Mouse (Mus musculus): ENCODE data around the gene Ttf2.

The Ttf2 gene

DNA sequence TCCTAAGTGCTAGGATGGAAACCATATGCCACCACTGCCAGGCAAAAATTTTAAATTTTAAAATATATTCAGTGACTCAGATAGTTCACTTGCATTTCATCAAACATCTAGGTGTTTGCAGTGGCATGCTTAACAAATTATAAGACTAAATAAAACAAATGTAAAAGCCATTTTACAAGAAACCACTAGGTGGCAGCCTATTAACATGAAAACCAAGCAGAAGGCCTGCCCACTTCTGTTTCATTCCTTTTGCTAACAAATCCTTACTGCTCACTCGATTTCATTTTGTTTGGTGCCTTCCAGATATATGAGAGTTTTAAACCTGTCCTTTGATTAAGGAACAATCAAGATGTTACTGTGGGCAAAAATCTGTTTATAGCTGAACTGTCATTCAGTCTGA, 4.4 kb upstream of the Ttf2 start:
- no peak for DNase-seq

DNA sequence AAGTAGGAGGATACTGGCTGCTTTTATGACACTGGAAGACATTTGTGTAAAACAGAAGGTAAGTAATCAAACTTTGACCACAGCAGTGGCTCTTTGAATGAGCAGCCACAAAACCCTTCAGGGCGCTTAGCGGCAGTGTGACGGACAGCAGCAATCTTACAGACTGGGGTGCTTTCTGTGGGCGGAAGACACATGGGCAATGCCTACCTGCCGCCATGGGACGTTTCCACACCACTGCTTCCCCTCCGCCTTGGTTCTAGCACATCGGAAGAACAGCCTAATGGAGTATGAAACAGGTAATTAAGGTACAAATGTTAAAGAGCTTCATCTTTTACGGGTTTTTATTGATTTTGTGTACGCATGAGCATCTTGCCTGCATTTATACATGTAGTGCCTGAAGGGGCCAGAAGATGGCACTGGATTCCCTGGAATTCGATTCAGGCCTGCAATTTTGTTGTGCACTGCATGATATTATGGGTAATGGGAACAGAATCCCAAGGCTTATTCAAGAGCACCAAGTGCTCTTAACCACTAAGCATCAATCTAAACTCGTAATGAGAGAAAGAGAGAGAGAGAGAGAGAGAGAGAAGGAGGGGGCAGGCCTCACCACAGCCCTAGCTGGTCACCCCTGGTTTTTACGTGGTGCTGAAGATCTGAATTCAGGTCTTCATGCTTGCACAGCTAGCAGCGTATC, 5.5 kb downstream of the Ttf2 start:
- DNase-seq = peak in 1 of 2 experiments; percentile 21

DNA sequence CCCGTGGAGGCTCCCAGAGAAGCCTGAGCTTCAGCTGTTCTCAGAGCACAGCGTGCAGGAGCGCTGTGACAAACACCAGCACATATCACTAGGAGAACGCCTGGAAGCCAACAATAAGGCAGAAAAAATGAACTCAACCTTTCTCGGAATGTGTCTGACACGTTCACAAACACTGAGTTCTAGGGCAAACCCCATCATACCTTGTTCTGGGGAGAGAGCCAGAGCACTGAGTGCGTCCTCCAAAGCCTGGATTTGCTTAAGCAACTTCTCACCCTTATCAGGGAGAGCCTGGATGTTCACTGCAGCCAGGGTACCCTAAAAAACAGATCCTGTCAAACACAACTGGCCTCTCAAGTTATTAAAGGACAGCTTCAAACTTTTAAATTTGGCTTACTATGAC, 8.0 kb downstream of the Ttf2 start:
- DNase-seq = peak in 1 of 2 experiments; percentile 9

DNA sequence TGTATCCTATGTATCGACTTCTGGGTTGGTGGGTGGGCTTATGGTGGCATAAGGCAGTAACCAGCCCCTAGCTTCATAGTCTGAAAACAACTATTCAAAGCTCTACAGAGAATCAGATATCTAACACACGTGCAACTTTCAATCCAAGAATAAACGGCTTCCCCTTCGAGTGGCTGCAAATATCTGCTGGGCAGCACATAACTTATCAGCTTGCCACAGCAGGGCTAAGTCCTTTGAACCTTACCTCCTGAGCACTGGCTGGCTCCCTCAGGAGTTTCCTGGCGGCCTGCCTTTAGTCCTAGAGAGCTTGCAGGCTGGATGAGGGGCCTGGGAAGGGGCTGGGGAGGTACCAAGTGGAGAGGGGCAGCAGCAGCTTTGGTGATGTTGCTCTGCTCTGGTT, 8.5 kb downstream of the Ttf2 start:
- no peak for DNase-seq

DNA sequence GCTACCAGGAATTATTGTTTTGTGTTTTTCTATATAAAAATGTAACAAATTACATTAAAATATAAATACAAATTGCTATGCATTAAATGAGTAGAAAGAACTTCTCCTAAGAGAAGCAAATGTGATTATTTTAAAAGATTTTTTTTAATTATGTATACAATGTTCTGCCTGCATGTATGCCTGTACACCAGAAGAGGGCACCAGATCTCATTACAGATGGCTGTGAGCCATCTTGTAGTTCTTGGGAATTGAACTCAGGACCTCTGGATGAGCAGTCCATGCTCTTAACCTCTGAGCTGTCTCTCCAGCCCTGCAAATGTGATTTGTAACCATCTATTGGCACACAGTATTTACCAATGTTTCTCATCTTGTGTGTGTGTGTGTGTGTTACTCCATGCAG, 14.8 kb downstream of the Ttf2 start:
- no peak for DNase-seq

DNA sequence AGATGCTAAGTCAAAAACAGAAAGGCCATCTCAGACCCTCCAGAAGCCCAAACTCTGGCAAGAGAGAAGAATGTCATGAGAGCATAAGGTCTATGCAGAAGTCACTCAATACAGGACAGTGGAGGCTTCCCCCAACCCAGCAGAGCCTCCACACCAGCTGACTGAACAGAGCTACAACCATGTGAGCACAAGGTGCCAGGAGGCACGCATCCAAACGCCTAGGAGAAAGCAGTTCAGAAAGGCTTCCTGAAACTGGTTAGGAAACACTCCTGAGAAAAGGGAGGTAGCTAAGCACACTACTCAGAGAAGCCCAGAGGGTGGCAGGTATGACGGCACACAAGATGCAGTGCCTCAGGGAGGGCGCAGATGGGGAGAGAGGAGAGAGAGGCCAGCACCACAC, 17.9 kb downstream of the Ttf2 start:
- DNase-seq = no peak

DNA sequence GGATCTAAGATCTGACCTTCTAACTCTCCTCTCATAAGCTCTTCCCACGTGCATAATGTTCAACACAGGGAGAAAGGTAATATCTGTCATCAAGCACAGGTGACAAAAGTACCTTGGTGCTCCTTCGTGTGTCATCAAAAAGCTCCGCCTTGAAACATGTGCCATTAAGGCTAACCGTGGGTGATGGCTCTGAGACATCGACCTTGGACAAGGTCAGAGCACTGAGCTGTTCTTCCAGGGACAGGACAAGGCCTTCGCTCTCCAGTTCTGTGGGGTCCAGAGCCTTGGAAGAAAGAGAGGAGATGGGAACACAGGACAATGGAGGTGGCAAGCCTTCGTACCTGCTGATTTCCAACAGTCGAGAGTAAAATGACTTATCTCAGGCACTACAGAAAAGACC, 22.2 kb downstream of the Ttf2 start:
- DNase-seq = no peak

DNA sequence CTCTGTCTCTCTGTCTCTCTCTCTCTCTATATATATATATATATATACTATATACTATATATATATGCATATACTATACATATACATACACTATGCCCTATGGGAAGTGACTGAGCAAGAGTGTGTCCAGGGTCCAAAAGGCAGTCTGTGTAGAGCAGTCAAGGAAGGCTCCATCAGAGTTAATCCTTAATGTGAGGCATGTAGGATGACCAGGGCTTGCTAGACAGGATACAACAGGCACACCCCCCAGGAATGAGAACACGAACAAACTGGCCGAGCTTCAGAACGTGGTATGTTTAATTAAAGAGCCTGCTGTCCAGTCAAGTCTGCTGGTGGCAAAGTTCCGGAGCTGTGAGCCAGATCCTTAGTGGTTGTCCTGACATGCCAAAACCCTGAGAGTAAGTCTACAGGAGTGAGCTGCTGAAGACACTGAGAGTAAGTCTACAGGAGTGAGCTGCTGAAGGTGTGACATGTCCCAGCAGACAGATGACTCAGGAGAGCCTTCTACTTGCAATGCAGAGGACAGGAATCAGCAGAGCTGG, 28.9 kb downstream of the Ttf2 start:
- no peak for DNase-seq

DNA sequence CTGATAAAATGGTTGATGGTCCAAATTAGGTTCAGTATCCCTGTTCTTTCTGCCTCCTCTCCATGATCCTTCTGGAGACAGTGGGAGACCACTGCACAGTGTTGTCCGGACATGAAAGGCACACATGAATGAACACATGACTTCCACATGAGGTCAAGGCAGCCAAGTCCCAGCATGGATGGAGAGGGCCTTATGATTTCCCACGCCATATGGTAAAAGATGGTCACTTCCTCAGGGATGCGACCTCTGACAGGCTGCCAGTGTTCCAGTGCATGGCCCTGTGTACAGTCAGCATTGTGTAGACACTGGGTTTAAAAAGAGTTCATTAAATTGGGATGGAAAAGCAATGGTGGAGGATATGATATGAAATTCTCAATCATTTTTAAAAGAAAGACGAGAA, 31.3 kb downstream of the Ttf2 start:
- no peak for DNase-seq

DNA sequence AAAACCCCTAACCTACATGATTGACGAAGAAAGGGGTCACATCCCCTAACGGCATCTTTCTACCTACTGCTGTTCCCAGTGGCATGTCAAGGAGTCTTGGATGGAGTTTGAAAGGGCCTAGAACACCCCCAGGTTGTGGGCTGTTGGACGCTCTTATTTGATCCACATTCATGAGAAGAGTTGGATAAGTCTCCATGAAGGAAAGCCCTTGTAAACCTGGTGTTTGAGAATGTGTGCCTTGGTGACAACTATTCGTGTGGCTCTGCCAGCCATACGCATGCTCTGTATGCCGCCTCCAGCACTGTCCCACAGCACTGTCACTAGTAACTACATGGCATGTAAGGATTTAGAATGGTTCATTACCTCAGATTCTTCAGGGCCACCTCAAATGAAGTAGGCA, 33.3 kb downstream of the Ttf2 start:
- DNase-seq = no peak

DNA sequence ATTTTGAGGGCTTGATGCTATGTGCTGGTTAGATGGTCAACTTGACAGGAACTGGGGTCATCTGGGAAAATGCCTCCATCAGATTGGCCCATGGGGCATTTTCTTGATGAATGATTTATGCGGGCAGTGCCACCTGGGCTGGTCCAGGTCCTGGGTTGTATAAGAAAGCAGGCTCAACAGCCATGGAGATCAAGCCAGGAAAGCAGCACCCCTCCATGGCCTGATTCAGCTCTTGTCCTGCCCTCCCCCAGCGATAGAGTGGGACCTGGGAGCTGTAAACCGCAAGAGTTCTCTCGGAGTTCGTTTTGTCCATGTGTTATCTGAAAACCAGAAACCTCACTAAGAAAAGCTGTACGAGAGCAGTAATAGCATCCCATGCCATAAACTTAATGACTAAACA, 33.9 kb downstream of the Ttf2 start:
- no peak for DNase-seq

DNA sequence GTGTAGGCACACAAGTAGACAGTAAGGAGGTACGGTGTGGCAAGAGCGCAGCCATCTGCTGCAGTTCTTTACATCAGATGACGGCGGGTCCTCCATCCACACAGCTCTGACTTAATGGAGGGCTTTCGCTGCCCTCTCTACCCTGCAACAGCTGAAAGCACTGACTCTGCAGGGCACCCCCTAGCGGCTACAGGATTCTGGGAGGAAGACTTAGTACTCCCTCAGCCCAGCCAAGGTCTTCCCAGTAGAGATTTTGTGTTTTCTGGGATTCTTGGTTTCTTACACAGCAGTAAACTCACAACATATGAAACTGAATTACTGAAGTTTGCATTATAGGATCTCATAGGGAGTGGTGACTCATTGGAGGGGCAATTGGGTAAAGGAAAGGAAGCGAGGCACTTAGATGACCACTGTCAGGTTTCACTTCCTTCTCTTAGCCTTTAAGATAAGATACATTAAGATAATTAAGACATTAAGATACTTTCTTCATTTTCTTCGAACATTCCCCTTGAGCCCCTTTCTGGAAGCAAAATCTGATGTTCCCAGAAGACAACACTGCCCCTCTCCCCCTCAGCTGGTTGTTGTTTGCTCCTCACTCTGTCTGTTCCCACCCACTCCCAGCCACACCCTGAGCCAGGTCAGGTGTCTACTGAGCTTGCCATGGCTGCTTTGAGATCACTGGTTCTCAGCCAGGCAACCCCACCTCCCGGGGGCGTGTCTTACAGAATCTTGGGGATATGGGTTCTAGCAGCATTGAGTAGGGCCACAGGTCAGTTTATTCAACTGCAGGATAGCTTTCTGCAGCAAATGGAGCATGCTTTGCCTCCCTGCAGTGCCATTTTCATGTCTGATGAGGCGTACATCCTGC, 37.2 kb downstream of the Ttf2 start:
- no peak for DNase-seq

DNA sequence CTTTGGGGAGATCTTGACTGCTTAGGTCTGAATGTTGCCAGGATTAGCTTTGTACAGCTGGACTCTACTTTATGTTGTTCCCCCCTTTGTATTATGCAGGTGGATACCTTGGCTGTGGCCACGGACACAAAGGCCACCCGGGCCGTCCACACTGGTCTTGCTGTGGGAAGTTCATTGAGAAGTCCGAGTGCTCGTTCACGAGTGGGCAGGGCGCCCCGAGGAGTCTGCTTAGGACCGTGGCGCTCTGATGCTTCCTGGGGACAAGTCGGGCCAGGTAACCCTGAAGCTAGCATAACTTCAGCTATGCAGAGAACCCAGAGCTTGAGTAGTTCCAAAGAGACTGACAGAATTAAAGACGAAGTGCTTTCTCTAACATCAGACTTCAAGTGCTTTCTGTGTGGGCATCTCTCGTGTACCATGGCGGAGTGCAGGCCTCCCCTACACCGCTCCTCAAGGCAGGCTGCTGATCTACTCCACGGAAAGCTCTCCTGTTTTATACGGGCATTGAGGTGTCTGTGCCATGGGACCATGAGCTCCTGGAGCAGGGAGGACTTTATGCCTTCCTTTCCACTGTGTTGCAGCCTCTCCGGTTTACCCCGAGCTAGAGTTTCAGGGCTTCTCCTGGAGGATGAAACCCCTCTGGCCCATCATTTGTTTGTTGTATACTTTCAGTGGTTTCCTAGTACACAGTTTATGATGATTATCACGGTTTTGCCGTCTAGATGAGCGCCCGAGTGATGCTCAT, 38.0 kb downstream of the Ttf2 start:
- no peak for DNase-seq

DNA sequence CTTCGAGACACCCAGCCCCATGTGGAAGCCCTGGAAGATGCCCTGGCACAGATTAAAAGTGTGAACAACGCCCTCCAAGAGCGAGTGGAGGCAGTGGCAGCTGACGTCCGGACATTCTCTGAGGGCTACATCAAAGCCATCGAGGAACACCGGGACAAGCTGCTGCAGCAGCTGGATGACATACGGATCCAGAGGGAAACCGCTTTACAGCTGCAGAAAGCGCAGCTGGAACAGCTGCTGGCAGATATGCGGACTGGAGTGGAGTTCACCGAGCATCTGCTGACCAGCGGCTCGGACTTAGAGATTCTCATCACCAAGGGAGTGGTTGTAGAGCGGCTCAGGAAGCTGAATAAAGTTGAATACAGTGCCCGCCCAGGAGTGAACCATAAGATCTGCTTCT, 44.3 kb downstream of the Ttf2 start:
- no peak for DNase-seq

DNA sequence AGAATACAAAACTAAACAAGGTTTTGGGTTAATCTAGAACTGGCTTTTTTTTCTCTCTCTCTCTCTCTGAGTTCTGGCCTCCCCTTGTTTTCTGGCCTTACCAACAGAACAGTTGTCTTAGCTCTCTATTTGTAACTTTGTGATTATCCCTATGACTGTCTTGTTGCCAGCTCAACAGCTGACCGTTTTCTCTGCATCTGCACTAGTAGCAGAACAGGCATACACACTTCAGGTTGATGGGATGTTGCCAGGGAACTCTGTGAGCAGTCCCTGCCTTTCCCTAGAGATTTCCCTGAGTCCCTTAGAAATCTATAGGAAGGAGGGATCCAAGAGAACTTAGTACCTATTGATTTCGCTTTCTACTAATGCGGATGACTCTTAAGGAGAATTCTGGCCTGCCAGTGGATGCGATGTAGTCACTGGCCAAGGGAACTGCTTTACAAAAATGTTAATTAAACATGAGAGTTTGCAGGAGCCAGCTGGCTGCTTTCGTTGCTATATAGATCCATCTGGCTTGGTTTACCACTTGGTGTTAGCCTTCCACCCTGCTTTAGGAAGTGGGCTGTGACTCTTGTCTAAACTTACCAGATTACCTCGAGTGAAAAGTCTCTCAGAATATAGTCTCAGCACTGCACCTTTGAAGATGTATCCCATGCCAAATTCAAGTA, 45.3 kb downstream of the Ttf2 start:
- no peak for DNase-seq

DNA sequence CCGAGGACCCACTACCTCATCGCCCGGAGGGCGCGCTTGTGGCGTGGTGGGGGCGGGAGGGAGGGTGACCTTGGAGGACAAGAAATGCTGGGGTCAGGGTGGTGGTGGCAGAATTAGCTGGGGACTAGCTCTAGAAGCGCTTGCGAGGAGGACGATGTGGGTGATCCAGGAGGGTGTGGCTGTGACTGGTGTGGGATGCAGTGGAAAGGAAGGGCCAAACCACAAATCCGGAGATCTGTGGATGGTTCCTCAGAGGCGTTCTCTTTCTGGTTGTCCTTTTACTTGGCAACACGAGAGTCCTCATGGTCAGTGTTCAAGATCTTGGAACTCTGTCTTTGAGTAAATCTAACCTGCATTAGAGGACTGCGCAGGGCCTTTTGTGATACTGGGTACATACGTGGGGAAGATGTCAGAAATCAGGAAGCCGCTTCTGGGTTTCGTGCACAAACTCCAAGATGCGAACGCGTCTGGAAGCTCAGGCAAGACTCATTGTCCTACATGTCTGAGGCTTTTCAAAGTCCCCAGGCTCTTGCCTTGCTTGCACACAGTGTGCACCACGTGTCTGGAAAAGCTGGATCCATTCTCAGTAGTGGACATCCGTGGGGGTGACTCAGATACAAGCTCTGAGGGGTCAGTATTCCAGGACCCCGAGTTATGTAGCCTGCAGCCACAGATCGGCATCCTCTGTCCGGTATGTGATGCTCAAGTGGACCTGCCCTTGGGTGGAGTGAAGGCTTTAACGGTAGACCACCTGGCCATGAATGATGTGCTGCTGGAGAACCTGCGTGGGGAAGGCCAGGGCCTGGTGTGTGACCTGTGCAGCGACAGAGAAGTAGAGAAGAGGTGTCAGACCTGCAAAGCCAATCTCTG, 46.7 kb downstream of the Ttf2 start:
- no peak for DNase-seq

DNA sequence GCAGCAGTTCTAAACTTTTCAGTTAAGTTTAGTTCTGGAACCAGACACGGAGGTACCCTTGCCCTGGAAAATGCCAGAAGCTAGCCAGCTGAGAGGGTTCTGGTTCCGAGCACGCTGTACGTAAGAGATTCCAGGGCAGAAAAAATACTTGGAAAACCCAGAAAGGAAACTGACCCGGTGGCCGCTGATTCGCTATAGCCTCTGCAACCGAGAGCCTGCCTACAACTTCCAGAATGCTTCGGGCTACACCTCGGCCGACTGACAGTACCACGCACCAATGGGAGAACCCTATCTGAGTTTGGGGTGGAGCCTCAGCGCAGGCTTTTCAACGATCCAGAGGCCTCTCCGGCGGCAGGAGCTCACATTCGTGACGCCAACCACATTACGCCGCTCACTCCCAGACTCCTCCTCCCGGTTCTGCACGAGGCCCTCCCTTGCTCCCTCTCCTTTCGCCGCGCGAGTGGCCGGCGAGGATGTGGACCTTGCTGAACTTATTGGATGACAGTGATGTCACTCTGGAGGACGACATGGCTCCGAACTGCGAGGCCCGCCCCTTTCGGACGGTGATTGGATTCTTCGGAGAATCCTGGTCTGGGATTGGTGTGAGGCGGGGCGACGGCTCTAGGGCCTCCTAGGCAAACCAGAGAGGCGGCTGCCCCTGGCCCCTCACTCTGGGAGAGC, 47.5 kb downstream of the Ttf2 start, which contains the start of gene Trim45:
Gene Trim45 (plus strand): TSS at position 378 of the 681 bp plus-strand sequence.
- peak; percentile 100 for DNase-seq

DNA sequence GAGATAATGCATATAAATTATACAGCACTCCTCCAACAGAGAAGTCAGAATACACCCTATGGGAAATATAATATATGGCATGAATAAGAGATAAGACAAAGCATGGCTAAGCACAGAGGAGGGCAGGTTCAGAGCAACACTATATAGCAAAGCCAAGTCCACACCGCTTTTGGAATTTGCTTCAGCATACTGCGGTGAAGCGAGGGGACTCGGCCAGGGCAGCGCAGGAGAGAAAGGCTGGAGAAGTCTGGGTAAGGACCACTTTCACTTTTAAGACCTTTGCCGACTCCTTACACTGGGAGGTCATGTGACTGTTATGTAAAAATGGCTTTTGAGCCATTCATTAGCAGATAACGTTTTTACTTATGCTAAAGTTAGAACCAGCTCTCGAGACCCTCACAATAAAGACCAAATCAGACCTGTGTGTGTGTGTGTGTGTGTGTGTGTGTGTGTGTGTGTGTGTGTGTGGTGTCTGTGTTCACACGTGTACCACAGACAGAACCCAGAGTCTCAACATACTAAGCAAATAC, 48.8 kb downstream of the Ttf2 start:
- no peak for DNase-seq

DNA sequence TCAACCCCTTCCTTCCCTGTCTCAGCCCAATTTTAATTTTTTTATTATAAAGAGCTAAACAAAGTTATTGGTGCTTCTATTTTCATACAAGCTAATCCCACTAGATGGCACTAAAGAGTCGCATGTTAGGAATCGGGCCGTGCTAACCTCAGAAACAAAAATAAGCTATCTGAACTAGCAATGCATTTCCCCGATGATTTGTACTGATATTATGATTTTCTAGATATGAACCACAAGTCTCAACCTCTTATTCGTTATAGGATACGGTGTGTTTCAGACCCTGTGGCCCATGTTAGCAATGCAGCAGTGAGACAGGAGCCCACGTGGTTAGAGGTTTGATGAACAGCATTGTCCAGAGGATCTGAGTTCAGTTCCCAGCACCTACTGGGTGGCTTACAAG, 52.6 kb downstream of the Ttf2 start:
- no peak for DNase-seq

DNA sequence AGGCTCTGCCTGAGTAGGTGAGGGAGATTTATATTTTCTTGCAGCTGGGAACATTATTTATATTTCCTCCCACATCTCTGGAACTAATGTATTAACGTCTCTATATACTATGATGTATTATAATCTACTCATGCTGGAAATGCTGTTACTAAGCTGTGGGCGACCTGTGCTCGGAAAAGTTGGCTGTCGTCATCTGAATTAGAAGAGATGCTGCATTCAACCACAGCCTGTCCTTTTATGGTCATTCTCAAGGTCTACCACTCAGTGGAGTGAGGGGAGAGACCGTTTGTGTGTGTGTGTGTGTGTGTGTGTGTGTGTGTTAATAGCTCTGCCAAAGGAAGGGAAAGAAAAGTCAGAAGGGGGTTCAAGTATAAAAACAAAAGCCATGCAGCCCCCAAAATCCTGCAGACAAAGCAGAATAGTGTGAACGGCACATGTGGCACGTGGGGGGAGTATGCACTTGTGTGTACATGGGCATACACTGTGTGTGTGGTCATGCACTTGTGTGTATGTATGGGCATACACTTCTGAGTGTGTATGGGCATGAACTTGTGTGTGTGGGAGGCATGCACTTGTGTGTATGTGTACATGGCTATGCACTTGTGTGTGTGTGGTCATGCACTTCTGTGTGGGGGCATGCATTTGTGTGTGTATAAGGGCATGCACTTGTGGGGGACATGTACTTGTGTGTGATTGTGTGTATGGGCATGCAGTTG, 57.8 kb downstream of the Ttf2 start:
- no peak for DNase-seq
